Mouse (Mus musculus): Measurements from ENCODE around the gene Agbl3. TPM values are rescaled to one million over a fixed set of nuclear protein-coding genes. Genes with fewer than 3 reads are reported as not detected.

Gene Agbl3
- polyA plus RNA-seq, 1 experiment from 2014 or later = 4.6 TPM

DNA sequence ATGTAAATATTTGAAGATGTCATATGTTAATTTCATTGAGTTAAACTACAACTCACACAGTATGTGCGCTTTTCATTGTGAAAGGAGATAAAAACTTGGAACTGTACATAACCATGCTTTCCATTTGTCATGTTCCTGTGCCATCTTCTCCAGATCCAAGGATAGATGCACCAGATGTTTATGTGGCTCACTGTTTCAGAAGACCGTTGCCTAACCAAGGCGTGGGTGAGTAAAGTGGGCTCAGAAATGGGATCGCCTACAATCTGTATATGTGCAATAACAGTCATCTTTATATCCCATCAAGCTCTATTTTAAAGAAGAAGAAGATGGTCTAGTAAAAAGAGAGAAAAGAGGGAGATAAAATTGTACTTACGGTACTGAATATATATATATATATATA lies 52.1 kb downstream of the Agbl3 start:
- no peak overlapping the region for H3K4me2 ChIP-seq (ENCODE audit: low read depth, low read length)
- no peak for ATAC-seq (ENCODE audit: insufficient read depth, low FRiP score)
- H3K4me1 ChIP-seq (ENCODE audit: control insufficient read depth, insufficient read depth, low read length) = no peaks in the 10 kb centered on the region
- H3K36me3 ChIP-seq (ENCODE audit: control insufficient read depth, insufficient read depth, low read length) = no peaks in the 10 kb centered on the region
- no peak overlapping the region for H3K27ac ChIP-seq (ENCODE audit: low read length)
- H3K27me3 ChIP-seq (ENCODE audit: control insufficient read depth, insufficient read depth, low read length) = no peaks in the 10 kb centered on the region
- 92% methylated on average over 5 of the region's 5 CpGs for WGBS
- H3K9ac ChIP-seq (ENCODE audit: low read length) = no peak overlapping the region
- H3K4me3 ChIP-seq (replicated peaks; ENCODE audit: low read length) = no peak overlapping the region
- no peaks in the 10 kb centered on the region for H3K9me3 ChIP-seq (replicated peaks; ENCODE audit: control insufficient read depth, low read length)

DNA sequence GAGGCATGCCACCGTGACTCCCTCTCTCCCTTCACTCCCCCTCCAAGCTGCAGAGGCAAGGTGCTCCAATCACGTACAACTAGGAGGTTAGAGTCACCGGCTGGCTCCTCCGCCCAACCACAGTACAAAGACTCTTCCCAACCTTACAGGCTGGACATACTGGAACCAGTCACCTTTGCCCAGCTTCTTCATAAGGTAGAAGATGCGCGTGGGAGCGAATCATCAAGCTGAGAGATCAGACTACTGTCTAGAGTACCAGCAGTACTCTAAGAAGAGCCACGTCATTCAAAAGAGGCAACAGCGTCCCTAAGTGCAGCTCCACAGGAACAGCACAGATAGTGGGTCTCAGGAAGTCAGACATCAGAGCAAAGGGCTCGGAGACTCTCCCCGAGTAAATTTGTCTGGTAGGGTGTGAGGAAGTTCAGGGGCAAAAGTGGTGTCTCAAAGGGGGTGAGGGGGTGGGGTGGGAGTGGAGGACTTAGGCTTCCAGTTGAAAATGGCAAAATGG lies 81.4 kb downstream of the Agbl3 start:
- ATAC-seq (ENCODE audit: insufficient read depth, low FRiP score) = no peak
- no peaks in the 10 kb centered on the region for H3K36me3 ChIP-seq (ENCODE audit: control insufficient read depth, insufficient read depth, low read length)
- H3K27me3 ChIP-seq (ENCODE audit: control insufficient read depth, insufficient read depth, low read length) = no peaks in the 10 kb centered on the region
- H3K4me1 ChIP-seq (ENCODE audit: control insufficient read depth, insufficient read depth, low read length) = peaks cover 29% of the 10 kb centered on the region
- H3K4me2 ChIP-seq (ENCODE audit: low read depth, low read length) = no peak overlapping the region
- H3K9me3 ChIP-seq (replicated peaks; ENCODE audit: control insufficient read depth, low read length) = no peaks in the 10 kb centered on the region
- 89% methylated on average over 11 of the region's 11 CpGs for WGBS
- no peak overlapping the region for H3K27ac ChIP-seq (ENCODE audit: low read length)
- no peak overlapping the region for H3K4me3 ChIP-seq (replicated peaks; ENCODE audit: low read length)
- H3K9ac ChIP-seq (ENCODE audit: low read length) = no peak overlapping the region

- 94% methylated on average over 6 of the region's 6 CpGs for WGBS
- H3K9me3 ChIP-seq (replicated peaks; ENCODE audit: control insufficient read depth, low read length) = no peaks in the 10 kb centered on the region
- H3K4me1 ChIP-seq (ENCODE audit: control insufficient read depth, insufficient read depth, low read length) = peaks cover 31% of the 10 kb centered on the region
- ATAC-seq (ENCODE audit: insufficient read depth, low FRiP score) = no peak
- H3K4me2 ChIP-seq (ENCODE audit: low read depth, low read length) = peak overlapping the region; percentile 51
- 0 out of 2 replicates have a peak overlapping the region, but pooled peaks have one; percentile 46 for H3K27ac ChIP-seq (ENCODE audit: low read length)
- peak overlapping the region; percentile 44 for H3K4me3 ChIP-seq (replicated peaks; ENCODE audit: low read length)
- H3K36me3 ChIP-seq (ENCODE audit: control insufficient read depth, insufficient read depth, low read length) = no peaks in the 10 kb centered on the region
- peak overlapping the region; percentile 67 for H3K9ac ChIP-seq (ENCODE audit: low read length)
- no peaks in the 10 kb centered on the region for H3K27me3 ChIP-seq (ENCODE audit: control insufficient read depth, insufficient read depth, low read length)
These were observed 82.1 kb downstream of the Agbl3 start for GRCm38 (mm10) chr6:34862381-34862780.

- Histone ChIP-seq H3K27ac (ENCODE audit: low read length) (peak within 1 kb of the TSS; percentile 46), H3K36me3 (ENCODE audit: control insufficient read depth, insufficient read depth, low read length) (no peaks in the 10 kb centered on the region), H3K9me3 (replicated peaks; ENCODE audit: control insufficient read depth, low read length) (no peaks in the 10 kb centered on the region), H3K4me2 (ENCODE audit: low read depth, low read length) (peak within 1 kb of the TSS; percentile 51), H3K27me3 (ENCODE audit: control insufficient read depth, insufficient read depth, low read length) (no peaks in the 10 kb centered on the region), H3K4me1 (ENCODE audit: control insufficient read depth, insufficient read depth, low read length) (peaks cover 31% of the 10 kb centered on the region), H3K9ac (ENCODE audit: low read length) (peak within 1 kb of the TSS; percentile 67), H3K4me3 (replicated peaks; ENCODE audit: low read length) (peak within 1 kb of the TSS; percentile 44)
- WGBS = 20% methylated on average over 11 of the region's 11 CpGs
- no peak for ATAC-seq (ENCODE audit: insufficient read depth, low FRiP score)
These were observed 82.7 kb downstream of the Agbl3 start, which contains the start of gene Tmem140 for GRCm38 (mm10) chr6:34862791-34863403. Tmem140 (plus strand) TSS chr6:34863146.

DNA sequence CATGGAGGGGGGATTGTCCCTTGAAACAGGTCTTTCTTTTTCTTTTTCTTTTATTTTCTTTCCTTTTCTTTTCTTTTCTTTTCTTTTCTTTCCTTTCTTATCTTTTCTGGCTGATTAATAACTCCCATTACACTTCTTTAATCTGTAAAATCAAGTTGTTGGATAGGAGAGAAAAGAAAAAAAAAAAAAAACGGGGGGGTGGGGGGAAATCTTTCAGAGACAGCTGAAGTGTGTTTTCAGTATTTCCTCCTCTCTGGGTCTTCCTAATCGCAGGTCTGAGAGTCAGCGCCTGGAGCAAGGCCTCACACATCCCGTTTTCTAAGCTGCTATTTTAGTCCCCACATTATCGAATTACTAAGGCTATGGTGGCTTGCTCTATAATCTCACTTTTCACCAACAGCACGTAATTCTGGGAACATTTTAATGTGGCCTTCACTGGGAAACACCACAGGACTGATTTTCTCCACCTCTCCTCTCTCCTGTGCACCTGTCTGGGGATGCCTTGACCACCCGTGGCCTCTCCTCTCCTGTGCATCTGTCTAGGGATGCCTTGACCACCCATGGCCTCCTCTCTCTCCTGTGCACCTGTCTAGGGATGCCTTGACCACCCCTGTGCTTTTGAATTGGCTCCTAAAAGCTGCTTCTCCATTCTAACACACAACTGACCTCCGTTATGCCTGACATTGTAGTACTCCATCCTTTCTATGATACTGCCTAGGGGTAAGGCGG lies 83.7 kb downstream of the Agbl3 start:
- no peak for ATAC-seq (ENCODE audit: insufficient read depth, low FRiP score)
- no peak overlapping the region for H3K9ac ChIP-seq (ENCODE audit: low read length)
- H3K4me1 ChIP-seq (ENCODE audit: control insufficient read depth, insufficient read depth, low read length) = peaks cover 31% of the 10 kb centered on the region
- H3K9me3 ChIP-seq (replicated peaks; ENCODE audit: control insufficient read depth, low read length) = no peaks in the 10 kb centered on the region
- WGBS = 60% methylated on average over 9 of the region's 9 CpGs
- H3K27ac ChIP-seq (ENCODE audit: low read length) = no peak overlapping the region; the same call in 1 of the 2 replicates
- H3K27me3 ChIP-seq (ENCODE audit: control insufficient read depth, insufficient read depth, low read length) = no peaks in the 10 kb centered on the region
- H3K4me2 ChIP-seq (ENCODE audit: low read depth, low read length) = peak overlapping the region; percentile 51
- H3K4me3 ChIP-seq (replicated peaks; ENCODE audit: low read length) = no peak overlapping the region
- no peaks in the 10 kb centered on the region for H3K36me3 ChIP-seq (ENCODE audit: control insufficient read depth, insufficient read depth, low read length)

- WGBS = 36% methylated on average over 5 of the region's 5 CpGs
- Histone ChIP-seq H3K27me3 (ENCODE audit: control insufficient read depth, insufficient read depth, low read length) (no peaks in the 10 kb centered on the region), H3K9me3 (replicated peaks; ENCODE audit: control insufficient read depth, low read length) (no peaks in the 10 kb centered on the region), H3K4me2 (ENCODE audit: low read depth, low read length) (no peak overlapping the region), H3K4me1 (ENCODE audit: control insufficient read depth, insufficient read depth, low read length) (peaks cover 34% of the 10 kb centered on the region), H3K9ac (ENCODE audit: low read length) (no peak overlapping the region), H3K4me3 (replicated peaks; ENCODE audit: low read length) (no peak overlapping the region), H3K27ac (ENCODE audit: low read length) (peak overlapping the region; percentile 63), H3K36me3 (ENCODE audit: control insufficient read depth, insufficient read depth, low read length) (no peaks in the 10 kb centered on the region)
- ATAC-seq (ENCODE audit: insufficient read depth, low FRiP score) = no peak
These were observed 85.0 kb downstream of the Agbl3 start for GRCm38 (mm10) chr6:34865213-34865612.

GRCm38 (mm10) chr6:34865711-34866593 lies 85.7 kb downstream of the Agbl3 start:
- Histone ChIP-seq H3K27me3 (ENCODE audit: control insufficient read depth, insufficient read depth, low read length) (no peaks in the 10 kb centered on the region), H3K9me3 (replicated peaks; ENCODE audit: control insufficient read depth, low read length) (no peaks in the 10 kb centered on the region), H3K4me3 (replicated peaks; ENCODE audit: low read length) (no peak overlapping the region), H3K36me3 (ENCODE audit: control insufficient read depth, insufficient read depth, low read length) (no peaks in the 10 kb centered on the region), H3K9ac (ENCODE audit: low read length) (no peak overlapping the region), H3K4me1 (ENCODE audit: control insufficient read depth, insufficient read depth, low read length) (peaks cover 37% of the 10 kb centered on the region), H3K27ac (ENCODE audit: low read length) (peak overlapping the region; percentile 63), H3K4me2 (ENCODE audit: low read depth, low read length) (no peak overlapping the region)
- peak; percentile 89 for ATAC-seq (ENCODE audit: insufficient read depth, low FRiP score)
- WGBS = 40% methylated on average over 7 of the region's 7 CpGs

DNA sequence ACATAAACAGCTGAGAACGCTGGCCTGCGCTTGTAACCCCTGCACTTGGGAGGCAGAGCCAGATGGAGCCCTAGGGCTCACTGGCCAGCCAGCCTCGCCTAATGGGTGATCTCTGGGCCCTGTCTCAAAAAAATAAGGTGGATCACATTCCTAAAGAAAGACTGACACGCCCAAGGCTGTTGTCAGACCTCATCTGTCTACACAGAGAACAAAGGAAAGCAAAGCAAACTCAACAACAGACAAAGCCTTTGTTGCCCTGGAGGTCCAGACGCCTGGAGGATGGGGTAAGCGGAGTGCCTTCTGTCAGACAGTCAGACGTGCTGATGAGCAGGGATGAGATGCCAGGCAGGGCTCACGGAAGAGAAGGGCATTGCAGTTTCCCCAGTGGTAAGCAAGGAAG lies 86.6 kb downstream of the Agbl3 start:
- Histone ChIP-seq H3K9me3 (replicated peaks; ENCODE audit: control insufficient read depth, low read length) (no peaks in the 10 kb centered on the region), H3K36me3 (ENCODE audit: control insufficient read depth, insufficient read depth, low read length) (no peaks in the 10 kb centered on the region), H3K9ac (ENCODE audit: low read length) (no peak overlapping the region), H3K4me3 (replicated peaks; ENCODE audit: low read length) (no peak overlapping the region), H3K27ac (ENCODE audit: low read length) (0 out of 2 replicates have a peak overlapping the region, but pooled peaks have one; percentile 29), H3K27me3 (ENCODE audit: control insufficient read depth, insufficient read depth, low read length) (no peaks in the 10 kb centered on the region), H3K4me1 (ENCODE audit: control insufficient read depth, insufficient read depth, low read length) (peaks cover 38% of the 10 kb centered on the region), H3K4me2 (ENCODE audit: low read depth, low read length) (no peak overlapping the region)
- ATAC-seq (ENCODE audit: insufficient read depth, low FRiP score) = no peak
- WGBS = 63% methylated on average over 8 of the region's 8 CpGs
